Mouse (Mus musculus): Measurements from ENCODE around the gene Aifm3. TPM values are rescaled to one million over a fixed set of nuclear protein-coding genes. Genes with fewer than 3 reads are reported as not detected.
"Not testable (repeated sequence)": the region's sequence is repeated elsewhere in the genome, so short reads cannot be mapped to it uniquely, and the experiment has no call there.

The Aifm3 gene
- total RNA-seq, 2 experiments from 2014 or later: not detected

- ATAC-seq (replicated peaks; ENCODE audit: poor library complexity): no peak
Measured at GRCm38 (mm10) chr16:17496499-17497305, 7.3 kb downstream of the Aifm3 start.

DNA sequence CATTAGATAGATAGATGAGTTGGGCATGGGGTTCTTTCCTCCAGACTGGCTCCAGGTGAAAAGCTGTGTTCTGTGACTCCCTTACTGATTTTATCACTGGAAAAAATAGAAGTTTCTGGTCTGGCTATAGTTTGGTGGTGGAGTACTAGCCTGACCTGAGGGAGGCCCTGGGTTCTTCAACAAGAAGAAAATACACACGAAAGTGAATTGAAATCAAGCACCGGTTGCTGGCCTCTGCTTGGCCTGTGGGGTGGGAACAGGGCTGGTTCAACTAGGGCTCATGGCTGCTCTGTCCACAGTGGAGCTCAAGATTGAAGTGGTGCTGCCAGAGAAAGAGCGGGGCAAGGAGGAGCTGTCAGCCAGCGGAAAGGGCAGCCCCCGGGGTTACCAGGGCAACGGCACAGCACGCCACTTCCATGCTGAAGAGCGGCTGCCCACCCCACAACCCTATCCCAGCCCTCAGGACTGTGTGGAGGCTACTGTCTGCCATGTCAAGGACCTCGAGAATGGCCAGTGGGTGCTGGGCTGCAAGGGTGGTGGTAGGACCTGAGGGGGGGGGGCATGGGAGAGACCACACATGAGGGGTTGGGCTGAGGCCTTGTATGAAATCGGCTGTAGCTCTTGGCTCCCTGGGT is 10.0 kb downstream of the Aifm3 start:
- no peak for ATAC-seq (replicated peaks; ENCODE audit: poor library complexity)

DNA sequence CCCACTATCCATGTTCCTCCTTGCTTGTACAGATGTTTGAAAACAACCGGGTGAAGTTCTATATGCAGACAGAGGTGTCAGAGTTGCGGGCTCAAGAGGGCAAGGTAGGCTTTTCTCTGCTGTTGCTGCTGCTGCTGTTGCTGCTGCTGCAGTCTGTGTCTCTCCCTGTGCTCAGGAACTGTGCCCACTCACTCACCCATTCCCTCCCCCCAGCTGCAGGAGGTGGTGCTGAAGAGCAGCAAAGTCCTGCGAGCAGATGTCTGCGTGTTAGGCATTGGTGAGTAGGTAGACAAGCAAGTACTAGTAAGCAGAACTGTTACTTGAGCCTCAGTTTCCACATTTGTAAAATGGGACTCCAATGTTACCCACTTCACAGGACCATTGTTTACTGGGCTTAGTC is 13.3 kb downstream of the Aifm3 start:
- ATAC-seq (replicated peaks; ENCODE audit: poor library complexity): no peak

DNA sequence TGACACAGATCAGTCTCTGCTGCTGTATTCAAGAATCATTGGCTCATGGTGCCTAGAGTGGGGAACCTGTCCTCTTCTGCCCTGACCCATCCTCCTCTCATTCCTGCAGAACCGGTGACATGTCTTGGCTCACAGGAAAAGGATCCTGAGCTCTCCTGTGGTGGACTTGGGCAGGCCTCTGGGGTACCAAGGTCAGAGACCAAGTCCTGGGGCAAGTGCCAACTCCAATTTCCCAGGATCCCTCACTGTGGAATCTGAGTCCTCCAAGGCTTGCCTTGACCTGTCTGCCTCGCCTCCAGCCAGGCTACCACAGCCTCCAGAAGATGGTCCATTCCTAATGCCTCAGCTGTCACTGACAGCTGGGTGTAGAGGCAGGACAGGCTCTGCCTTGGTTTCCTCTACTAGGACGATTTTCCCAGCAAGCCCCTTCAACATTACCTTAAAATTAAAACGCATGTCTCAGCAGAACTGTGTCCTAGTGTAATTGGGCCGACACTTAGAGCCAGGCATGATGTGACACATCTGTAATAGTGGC is 17.7 kb downstream of the Aifm3 start:
- ATAC-seq (replicated peaks; ENCODE audit: poor library complexity): no peak

DNA sequence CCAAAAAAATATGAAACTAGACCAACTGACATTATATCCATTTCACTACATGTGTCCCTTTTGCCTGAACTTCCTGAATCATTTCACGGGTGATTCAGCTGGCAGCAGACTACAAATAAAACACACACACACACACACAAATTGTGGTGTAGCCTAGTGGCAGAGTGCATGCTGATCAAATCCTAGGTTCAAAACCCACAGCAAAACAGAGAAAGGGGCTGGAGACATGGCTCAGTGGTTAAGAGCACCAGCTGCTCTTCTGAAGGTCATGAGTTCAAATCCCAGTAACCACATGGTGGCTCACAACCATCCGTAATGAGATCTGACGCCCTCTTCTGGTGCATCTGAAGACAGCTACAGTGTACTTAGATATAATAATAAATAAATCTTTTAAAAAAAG is 18.6 kb downstream of the Aifm3 start:
- not testable (repeated sequence) for ATAC-seq (replicated peaks; ENCODE audit: poor library complexity)

- peak; percentile 93 for ATAC-seq (replicated peaks; ENCODE audit: poor library complexity)
Measured at GRCm38 (mm10) chr16:17508546-17509239, 19.3 kb downstream of the Aifm3 start, which contains the start of gene Lztr1. Gene Lztr1 (plus strand): TSS chr16:17508688.

- no peak for ATAC-seq (replicated peaks; ENCODE audit: poor library complexity)
Measured at GRCm38 (mm10) chr16:17509240-17509597, 19.8 kb downstream of the Aifm3 start.

- ATAC-seq (replicated peaks; ENCODE audit: poor library complexity): no peak
Measured at GRCm38 (mm10) chr16:17510143-17510542, 20.7 kb downstream of the Aifm3 start.

DNA sequence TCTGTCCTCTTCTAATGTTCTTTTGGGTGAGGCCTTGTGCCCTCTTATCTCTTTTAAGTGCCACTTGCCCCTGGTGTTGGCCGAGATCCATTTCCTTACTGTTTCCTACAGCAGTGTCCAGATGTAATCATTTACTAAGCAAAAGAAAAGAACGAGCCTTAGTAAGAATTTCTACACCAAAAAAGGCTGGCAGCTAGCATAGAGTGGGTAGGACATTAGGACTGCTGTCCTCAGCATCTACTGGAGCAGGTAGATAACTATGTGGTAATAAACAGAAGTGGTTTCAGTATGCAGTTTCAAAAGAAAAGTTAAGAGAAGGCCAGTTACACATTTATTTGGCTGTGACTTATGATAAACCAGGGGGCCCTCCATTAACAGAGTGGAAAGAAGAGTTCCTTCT is 21.3 kb downstream of the Aifm3 start:
- no peak for ATAC-seq (replicated peaks; ENCODE audit: poor library complexity)

DNA sequence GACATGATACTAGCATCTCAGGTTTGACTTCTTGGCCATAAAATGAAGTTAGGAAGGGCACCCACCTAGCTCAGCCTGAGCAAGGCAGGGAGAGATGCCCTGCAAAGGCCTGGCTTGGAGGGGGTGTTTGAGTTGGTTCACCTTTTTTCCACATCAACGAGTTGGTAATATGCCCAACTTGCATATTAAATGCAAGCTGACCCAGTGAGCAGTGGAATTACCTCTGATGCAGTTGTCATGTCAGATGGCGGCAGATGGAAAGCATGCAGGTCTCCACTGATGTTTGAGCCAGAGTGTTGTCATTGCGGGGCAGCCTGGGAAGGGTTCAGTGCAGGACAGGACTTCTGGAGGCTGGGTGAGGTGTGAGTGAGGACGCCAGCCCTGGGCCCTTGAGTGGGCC is 22.0 kb downstream of the Aifm3 start:
- no peak for ATAC-seq (replicated peaks; ENCODE audit: poor library complexity)

GRCm38 (mm10) chr16:17518910-17519309 is 29.5 kb downstream of the Aifm3 start:
- no peak for ATAC-seq (replicated peaks; ENCODE audit: poor library complexity)

GRCm38 (mm10) chr16:17524156-17524555 is 34.7 kb downstream of the Aifm3 start:
- no peak for ATAC-seq (replicated peaks; ENCODE audit: poor library complexity)

GRCm38 (mm10) chr16:17525524-17525923 is 36.1 kb downstream of the Aifm3 start:
- no peak for ATAC-seq (replicated peaks; ENCODE audit: poor library complexity)

GRCm38 (mm10) chr16:17526223-17526622 is 36.8 kb downstream of the Aifm3 start:
- no peak for ATAC-seq (replicated peaks; ENCODE audit: poor library complexity)

DNA sequence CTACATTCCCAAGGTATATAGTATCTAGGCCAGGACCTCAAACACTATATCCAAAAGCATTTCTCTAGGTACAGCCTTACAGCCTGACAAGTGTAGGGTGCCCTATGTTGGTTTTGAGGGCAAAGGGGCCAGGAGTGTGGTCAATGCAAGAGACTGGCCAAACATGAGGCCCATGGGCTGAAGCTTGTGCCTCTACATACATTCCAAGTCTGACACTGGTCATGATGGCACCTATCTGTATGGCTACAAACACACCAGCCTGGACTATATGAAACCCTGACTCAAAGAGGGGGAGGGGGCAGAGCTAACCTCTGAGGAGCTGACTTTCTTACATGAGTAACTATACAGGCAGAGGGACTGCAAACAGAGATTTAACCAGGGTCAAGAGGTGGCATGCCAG is 38.2 kb downstream of the Aifm3 start:
- no peak for ATAC-seq (replicated peaks; ENCODE audit: poor library complexity)

GRCm38 (mm10) chr16:17528276-17528675 is 38.9 kb downstream of the Aifm3 start:
- ATAC-seq (replicated peaks; ENCODE audit: poor library complexity): no peak

- ATAC-seq (replicated peaks; ENCODE audit: poor library complexity): no peak; the same call in 1 of the 2 replicates
Measured at GRCm38 (mm10) chr16:17529981-17530586, 40.7 kb downstream of the Aifm3 start.

- ATAC-seq (replicated peaks; ENCODE audit: poor library complexity): peak; percentile 91
Measured at GRCm38 (mm10) chr16:17530640-17531288, 41.4 kb downstream of the Aifm3 start, which contains the start of gene Thap7. Gene Thap7 (minus strand): TSS chr16:17531136.

DNA sequence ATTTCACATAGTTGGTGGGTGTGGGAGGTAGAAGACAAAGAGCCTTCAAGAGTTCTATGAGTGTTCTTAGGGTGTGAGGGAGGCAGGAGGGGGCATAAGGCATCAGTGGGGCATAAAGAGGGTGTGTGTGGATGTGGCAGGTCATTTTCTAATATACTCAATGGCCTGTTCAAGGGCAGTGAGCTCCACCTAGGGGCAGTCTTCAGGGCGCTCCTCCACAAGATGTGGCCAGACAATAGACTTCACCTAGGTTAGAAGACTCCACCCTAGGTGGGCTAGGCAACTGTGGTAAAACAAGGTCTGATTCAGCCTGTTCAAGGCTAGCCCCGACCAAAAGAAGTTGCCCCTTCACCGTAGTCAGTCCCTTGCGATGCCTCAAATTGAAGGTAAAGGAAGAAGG is 42.9 kb downstream of the Aifm3 start:
- ATAC-seq (replicated peaks; ENCODE audit: poor library complexity): peak; percentile 42

DNA sequence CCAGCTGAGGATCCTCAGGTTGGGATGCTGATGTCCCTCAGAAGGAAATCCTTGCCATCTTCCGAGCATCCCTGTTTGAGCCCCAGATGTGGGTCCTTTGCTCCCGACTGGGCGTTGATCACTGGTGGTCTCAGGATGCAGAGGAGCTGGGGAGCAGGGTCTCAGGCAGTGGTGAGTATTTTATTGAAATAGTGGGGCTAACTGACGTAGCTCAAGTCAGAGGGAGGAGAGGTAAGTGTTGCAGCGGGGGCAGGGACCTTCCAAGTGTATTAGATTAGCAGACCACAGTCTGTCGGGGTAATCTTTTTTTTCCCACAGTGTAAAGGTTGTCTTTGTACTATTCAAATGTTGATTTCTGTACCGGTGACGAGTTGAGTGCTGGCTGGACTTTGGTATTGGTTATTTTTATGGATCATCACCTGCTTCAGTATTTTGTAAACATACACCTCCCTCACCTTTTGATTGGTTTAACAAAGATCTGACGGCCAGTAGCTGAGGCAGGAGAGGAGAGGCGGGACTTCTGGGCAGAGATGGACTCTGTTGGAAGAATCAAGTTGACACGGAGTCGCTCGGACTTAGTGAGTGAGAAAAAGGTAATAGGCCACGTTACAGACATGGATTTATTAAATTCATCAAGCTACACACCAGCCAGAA is 43.4 kb downstream of the Aifm3 start:
- ATAC-seq (replicated peaks; ENCODE audit: poor library complexity): no peak

All from megakaryocyte progenitor cell, adult 5-6 weeks (primary cell).